Mouse (Mus musculus) liver (tissue): ENCODE data around the gene Fam124a.
A peak's percentile ranks its signal among the peaks of the same experiment; 100 is the strongest.
"Not testable (repeated sequence)": the region's sequence is repeated elsewhere in the genome, so short reads cannot be mapped to it uniquely, and the experiment has no call there.

ENCODE experiments used
- DNase-seq: peaks from one replicate; pipeline ENCODE4 v3.0.0-alpha.2; 2020; ENCODE audit warnings: mixed read lengths

Gene Fam124a

GRCm38 (mm10) chr14:62555309-62555829 is at the start of gene Fam124a:
Gene Fam124a (plus strand): TSS chr14:62555737.
- DNase-seq: peak; percentile 75

GRCm38 (mm10) chr14:62506261-62506660 is 49.3 kb upstream of the Fam124a start:
- DNase-seq: no peak

- no peak for DNase-seq
Measured at GRCm38 (mm10) chr14:62509350-62509749, 46.2 kb upstream of the Fam124a start.

- no peak for DNase-seq
Measured at GRCm38 (mm10) chr14:62512845-62513244, 42.7 kb upstream of the Fam124a start.

GRCm38 (mm10) chr14:62530951-62531350 is 24.6 kb upstream of the Fam124a start:
- DNase-seq: no peak

- DNase-seq: no peak
Measured at GRCm38 (mm10) chr14:62536127-62536526, 19.4 kb upstream of the Fam124a start.

GRCm38 (mm10) chr14:62536988-62537387 is 18.5 kb upstream of the Fam124a start:
- no peak for DNase-seq

GRCm38 (mm10) chr14:62539834-62540233 is 15.7 kb upstream of the Fam124a start:
- DNase-seq: no peak

GRCm38 (mm10) chr14:62541751-62542150 is 13.8 kb upstream of the Fam124a start:
- no peak for DNase-seq

GRCm38 (mm10) chr14:62546296-62546695 is 9.2 kb upstream of the Fam124a start:
- no peak for DNase-seq

GRCm38 (mm10) chr14:62546746-62547145 is 8.8 kb upstream of the Fam124a start:
- no peak for DNase-seq

GRCm38 (mm10) chr14:62550121-62550520 is 5.4 kb upstream of the Fam124a start:
- no peak for DNase-seq

GRCm38 (mm10) chr14:62552771-62553170 is 2.8 kb upstream of the Fam124a start:
- DNase-seq: no peak

- no peak for DNase-seq
Measured at GRCm38 (mm10) chr14:62553786-62554185, 1.8 kb upstream of the Fam124a start.

GRCm38 (mm10) chr14:62555840-62556810 is 588 bp downstream of the Fam124a start:
- peak; percentile 18 for DNase-seq

GRCm38 (mm10) chr14:62557111-62557510 is 1.6 kb downstream of the Fam124a start:
- DNase-seq: no peak

GRCm38 (mm10) chr14:62561875-62562748 is 6.6 kb downstream of the Fam124a start:
- no peak for DNase-seq

- no peak for DNase-seq
Measured at GRCm38 (mm10) chr14:62563679-62564078, 8.1 kb downstream of the Fam124a start.

GRCm38 (mm10) chr14:62566821-62567220 is 11.3 kb downstream of the Fam124a start, which contains the start of gene Gm4131:
Gene Gm4131 (minus strand): TSS chr14:62566921.
- not testable (repeated sequence) for DNase-seq

GRCm38 (mm10) chr14:62569463-62569862 is 13.9 kb downstream of the Fam124a start:
- no peak for DNase-seq

GRCm38 (mm10) chr14:62570299-62570698 is 14.8 kb downstream of the Fam124a start:
- DNase-seq: no peak

GRCm38 (mm10) chr14:62573454-62573853 is 17.9 kb downstream of the Fam124a start:
- DNase-seq: no peak

- no peak for DNase-seq
Measured at GRCm38 (mm10) chr14:62574906-62575305, 19.4 kb downstream of the Fam124a start.
